Mouse (Mus musculus) kidney, embryonic 14.5 days (tissue): ENCODE measurements at regions not wholly inside any gene's neighbourhood (a gene's known extent, or its start where the extent isn't known, plus 50 kb on each side); places are given as distances from the start of the nearest gene placed in this dataset.
A peak's percentile ranks its signal among the peaks of the same experiment; 100 is the strongest.

ENCODE experiments used
- ATAC-seq: fragments of 200-750 bp; cut with Nextera tagmentation; 2 replicates; pipeline ENCODE4 v1.8.0; 2017; ENCODE audit warnings: moderate number of reproducible peaks, mild to moderate bottlenecking, moderate TSS enrichment, moderate library complexity; ENCODE audit not compliant: low FRiP score, low TSS enrichment
- H3K27ac ChIP-seq: fragments of 300-500 bp; sonication (generic); 2 replicates; pipeline ENCODE4 v1.5.1; 2014; ENCODE audit warnings: low read depth, mild to moderate bottlenecking, low read length, moderate library complexity, mixed read lengths
- H3K27me3 ChIP-seq: fragments of 300-500 bp; sonication (generic); 2 replicates; pipeline ENCODE4 v1.6.1; 2014; ENCODE audit warnings: mild to moderate bottlenecking, low read length; ENCODE audit not compliant: control insufficient read depth, insufficient read depth
- H3K36me3 ChIP-seq: fragments of 300-500 bp; sonication (generic); 2 replicates; pipeline ENCODE4 v1.6.1; 2014; ENCODE audit warnings: low read length, mixed read lengths; ENCODE audit not compliant: control insufficient read depth, insufficient read depth
- H3K4me1 ChIP-seq: fragments of 300-500 bp; sonication (generic); 2 replicates; pipeline ENCODE4 v1.6.1; 2014; ENCODE audit warnings: low read length, mixed read lengths; ENCODE audit not compliant: control insufficient read depth, insufficient read depth
- H3K4me2 ChIP-seq: fragments of 300-500 bp; sonication (generic); replicated peaks from 2 replicates; pipeline ENCODE4 v1.6.1; 2014; ENCODE audit warnings: low read depth, mild to moderate bottlenecking, low read length
- H3K4me3 ChIP-seq: fragments of 300-500 bp; sonication (generic); 2 replicates; pipeline ENCODE4 v1.5.1; 2014; ENCODE audit warnings: mild to moderate bottlenecking, low read length
- H3K9ac ChIP-seq: fragments of 300-500 bp; sonication (generic); 2 replicates; pipeline ENCODE4 v1.6.1; 2014; ENCODE audit warnings: low read depth, mild to moderate bottlenecking, low read length, moderate library complexity
- H3K9me3 ChIP-seq: fragments of 300-500 bp; sonication (generic); 2 replicates; pipeline ENCODE4 v1.6.1; 2016; ENCODE audit warnings: low read length; ENCODE audit not compliant: control insufficient read depth
- WGBS: fragments of 180-500 bp; shearing (Covaris S2); extraction: QIAGEN DNeasy Blood & Tissue Kit; methylation state at CpG from one replicate; pipeline ENCODE4 v1.1.7; 2014; 5-methylcytosine and 5-hydroxymethylcytosine counted together

DNA sequence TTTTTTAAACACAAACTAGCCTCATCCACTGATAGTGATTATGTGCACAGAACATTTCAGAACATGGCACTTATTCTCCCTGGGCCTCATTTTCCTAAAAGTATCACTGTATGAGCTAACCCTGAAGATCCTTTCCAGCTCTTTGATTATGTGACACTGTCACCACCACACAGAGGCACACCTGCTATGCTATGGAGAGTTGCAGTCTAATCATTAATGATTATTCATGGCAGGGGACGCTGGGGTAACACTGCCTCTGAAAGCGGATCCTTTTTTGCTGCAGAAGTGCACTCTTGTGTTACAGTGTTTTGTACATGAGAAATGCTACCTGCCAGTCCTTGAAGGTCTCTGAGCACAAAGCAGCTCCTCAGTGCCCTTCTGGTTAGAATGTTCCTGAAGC, 615.3 kb upstream of the Fbxo33 start:
- peak; percentile 66; the same call in 1 of the 2 replicates for ATAC-seq

DNA sequence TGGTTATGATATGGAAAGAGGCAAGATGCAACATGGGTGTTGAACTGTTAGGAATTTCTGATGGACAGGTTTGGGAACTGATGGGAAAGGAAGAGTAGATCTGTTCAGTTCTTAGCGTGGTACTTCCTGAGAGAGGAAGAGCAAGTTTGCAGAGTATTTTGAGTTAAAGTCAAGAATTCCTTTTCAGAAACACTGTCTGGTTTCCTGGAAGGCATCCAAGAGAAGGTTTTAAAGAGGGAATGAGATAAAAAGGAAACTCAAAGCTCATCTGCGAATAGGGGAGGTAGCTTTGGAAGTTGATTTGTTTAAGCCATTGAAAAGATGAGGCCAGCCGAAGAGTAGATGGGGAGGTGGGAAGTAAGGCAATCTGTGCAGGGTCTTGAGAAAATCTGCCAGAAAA, 603.4 kb upstream of the Fbxo33 start:
- Histone ChIP-seq H3K9me3 (no peaks in the 10 kb centered on the region), H3K27me3 (no peaks in the 10 kb centered on the region), H3K27ac (no peak overlapping the region), H3K4me2 (no peak overlapping the region), H3K4me3 (no peak overlapping the region), H3K4me1 (no peaks in the 10 kb centered on the region), H3K36me3 (no peaks in the 10 kb centered on the region), H3K9ac (no peak overlapping the region)
- 84% methylated on average over 3 of the region's 3 CpGs for WGBS
- no peak for ATAC-seq

More for the DNA sequence above, 615.3 kb upstream of the Fbxo33 start:
- no peak overlapping the region for H3K27ac ChIP-seq
- no peak overlapping the region for H3K9ac ChIP-seq
- no peak overlapping the region for H3K4me3 ChIP-seq
- no peaks in the 10 kb centered on the region for H3K27me3 ChIP-seq
- no peaks in the 10 kb centered on the region for H3K4me1 ChIP-seq
- H3K9me3 ChIP-seq: no peaks in the 10 kb centered on the region
- no peak overlapping the region for H3K4me2 ChIP-seq
- no peaks in the 10 kb centered on the region for H3K36me3 ChIP-seq
- WGBS: 35% methylated on average over 2 of the region's 2 CpGs

DNA sequence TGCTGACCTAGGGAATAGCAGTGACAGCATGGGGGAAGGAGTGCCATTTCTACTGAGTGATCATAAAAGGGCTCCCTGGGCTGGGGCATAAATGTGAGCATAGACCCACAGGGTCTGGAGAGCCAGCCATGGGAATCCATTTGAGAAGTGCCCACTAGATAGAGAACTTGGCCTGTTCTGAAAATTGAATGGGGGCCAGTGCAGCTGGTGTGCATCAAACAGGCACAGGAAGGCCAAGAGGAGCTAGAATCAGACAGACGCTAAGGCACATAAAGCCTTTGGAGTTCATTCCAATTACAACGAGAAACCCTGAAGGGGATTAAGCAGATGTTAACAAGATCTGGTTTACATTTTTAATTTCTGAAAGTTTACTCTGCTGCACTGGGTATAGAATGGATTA, 602.9 kb upstream of the Fbxo33 start:
- no peak overlapping the region for H3K27ac ChIP-seq
- no peak for ATAC-seq
- no peaks in the 10 kb centered on the region for H3K4me1 ChIP-seq
- H3K4me3 ChIP-seq: no peak overlapping the region
- H3K4me2 ChIP-seq: no peak overlapping the region
- no peaks in the 10 kb centered on the region for H3K27me3 ChIP-seq
- H3K9ac ChIP-seq: no peak overlapping the region
- WGBS: 74% methylated on average over 2 of the region's 2 CpGs
- H3K9me3 ChIP-seq: no peaks in the 10 kb centered on the region
- no peaks in the 10 kb centered on the region for H3K36me3 ChIP-seq

DNA sequence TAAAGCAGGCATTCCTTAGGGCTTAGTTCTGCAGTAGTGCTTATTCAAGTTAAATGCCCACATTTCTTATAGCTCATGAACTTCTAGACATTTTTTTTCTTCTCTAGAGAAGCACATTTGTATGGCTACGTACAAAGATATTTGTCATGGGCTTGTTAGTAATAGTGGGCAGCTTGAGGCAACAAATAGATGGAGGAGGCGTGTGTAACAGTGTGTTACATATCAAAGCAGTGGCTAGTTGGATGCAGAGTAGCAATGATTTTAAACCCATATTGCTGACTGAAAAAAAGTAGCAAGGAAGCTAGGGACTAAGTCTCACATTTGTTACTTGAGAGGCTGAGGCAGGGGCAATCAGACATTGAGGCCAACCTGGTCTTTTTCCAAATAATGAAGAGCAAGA, 602.2 kb upstream of the Fbxo33 start:
- Histone ChIP-seq H3K9me3 (no peaks in the 10 kb centered on the region), H3K27me3 (no peaks in the 10 kb centered on the region), H3K27ac (no peak overlapping the region), H3K4me2 (no peak overlapping the region), H3K36me3 (no peaks in the 10 kb centered on the region), H3K4me1 (no peaks in the 10 kb centered on the region), H3K9ac (no peak overlapping the region), H3K4me3 (no peak overlapping the region)
- WGBS: 87% methylated on average over 2 of the region's 2 CpGs
- no peak for ATAC-seq

DNA sequence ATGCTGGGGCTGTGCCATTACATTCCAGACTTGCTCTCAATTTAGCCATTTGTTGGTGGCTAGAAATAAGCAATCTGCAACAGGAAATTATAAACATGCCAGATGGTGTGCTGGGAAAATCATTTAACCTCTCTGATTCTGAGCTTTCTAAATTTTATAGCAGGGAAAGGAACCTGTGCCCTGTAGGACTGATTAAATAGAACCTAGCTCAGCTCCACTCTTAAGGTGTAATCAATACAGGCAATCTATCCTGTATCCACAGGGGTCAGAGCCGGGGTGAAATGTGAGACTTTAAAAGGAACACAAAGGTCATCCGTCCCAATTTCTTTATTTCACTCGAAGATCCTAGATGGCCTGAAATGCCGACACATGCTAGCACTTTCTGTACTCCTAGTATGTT, 596.4 kb upstream of the Fbxo33 start:
- no peak overlapping the region for H3K9ac ChIP-seq
- no peaks in the 10 kb centered on the region for H3K27me3 ChIP-seq
- no peak overlapping the region for H3K4me3 ChIP-seq
- ATAC-seq: no peak
- H3K4me1 ChIP-seq: no peaks in the 10 kb centered on the region
- H3K27ac ChIP-seq: no peak overlapping the region
- no peaks in the 10 kb centered on the region for H3K36me3 ChIP-seq
- 38% methylated on average over 4 of the region's 4 CpGs for WGBS
- H3K4me2 ChIP-seq: no peak overlapping the region
- no peaks in the 10 kb centered on the region for H3K9me3 ChIP-seq

DNA sequence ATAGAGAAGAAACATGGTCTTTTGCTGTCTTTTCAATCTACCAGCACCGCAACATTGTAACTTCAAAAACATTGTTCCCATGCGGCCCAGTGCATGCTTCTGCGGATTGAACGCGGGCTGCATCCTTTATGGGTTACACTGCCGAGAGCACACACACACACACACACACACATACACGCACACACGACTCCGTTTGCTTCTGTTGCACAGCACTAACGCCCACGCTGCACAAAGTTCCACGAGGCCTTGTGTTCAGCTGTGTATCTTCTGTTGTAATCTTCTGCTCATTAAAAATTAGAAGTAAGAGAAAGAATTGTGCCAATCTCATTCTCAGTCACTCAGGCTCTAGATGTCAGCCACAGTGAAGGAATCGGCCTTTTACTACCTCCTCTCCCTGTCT, 594.8 kb upstream of the Fbxo33 start:
- Histone ChIP-seq H3K4me2 (no peak overlapping the region), H3K9me3 (no peaks in the 10 kb centered on the region), H3K36me3 (no peaks in the 10 kb centered on the region), H3K27ac (no peak overlapping the region), H3K9ac (no peak overlapping the region), H3K4me1 (no peaks in the 10 kb centered on the region), H3K4me3 (no peak overlapping the region), H3K27me3 (no peaks in the 10 kb centered on the region)
- 87% methylated on average over 13 of the region's 13 CpGs for WGBS
- ATAC-seq: no peak

DNA sequence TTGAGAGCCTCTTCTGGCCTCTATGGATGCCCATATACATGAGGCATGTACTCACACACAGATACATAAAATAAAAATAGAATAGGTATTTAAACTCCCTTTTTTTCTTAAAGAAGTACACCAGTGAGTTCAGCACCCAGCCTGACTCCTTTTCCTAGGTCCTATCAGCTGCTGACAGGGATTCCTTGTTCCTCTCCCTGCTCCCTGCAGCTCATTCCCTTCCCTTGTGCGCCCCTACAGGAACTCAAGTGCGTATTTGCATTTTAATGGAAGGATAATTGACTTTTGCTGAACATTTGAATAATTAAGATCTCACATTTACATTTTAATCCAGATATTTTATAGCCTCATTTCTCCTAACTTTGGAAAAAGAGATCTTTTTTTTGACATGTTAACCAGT, 589.7 kb upstream of the Fbxo33 start:
- WGBS: 53% methylated on average over 2 of the region's 2 CpGs
- no peaks in the 10 kb centered on the region for H3K4me1 ChIP-seq
- no peaks in the 10 kb centered on the region for H3K9me3 ChIP-seq
- H3K4me3 ChIP-seq: no peak overlapping the region
- no peak overlapping the region for H3K4me2 ChIP-seq
- no peak overlapping the region for H3K9ac ChIP-seq
- ATAC-seq: no peak
- no peaks in the 10 kb centered on the region for H3K36me3 ChIP-seq
- no peaks in the 10 kb centered on the region for H3K27me3 ChIP-seq
- no peak overlapping the region for H3K27ac ChIP-seq

DNA sequence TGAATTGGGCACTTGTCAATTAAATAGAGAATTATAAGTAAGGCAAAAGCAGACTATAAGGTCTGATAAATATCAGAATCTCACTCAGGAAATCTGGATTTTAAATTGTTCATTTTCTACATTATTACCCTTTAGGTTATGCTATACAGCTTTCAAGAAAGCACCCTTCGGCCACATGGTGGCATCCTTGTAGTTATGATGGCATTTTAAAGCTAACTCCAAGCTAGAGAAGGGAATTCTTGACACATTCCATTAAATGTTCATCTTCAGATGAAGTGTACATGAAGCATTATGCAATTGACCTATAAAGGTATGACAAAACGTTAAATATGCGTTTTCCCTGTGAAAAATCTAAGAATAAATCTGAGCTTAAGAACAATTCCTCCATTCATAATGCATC, 578.5 kb upstream of the Fbxo33 start:
- no peak overlapping the region for H3K4me3 ChIP-seq
- H3K4me2 ChIP-seq: no peak overlapping the region
- ATAC-seq: no peak

DNA sequence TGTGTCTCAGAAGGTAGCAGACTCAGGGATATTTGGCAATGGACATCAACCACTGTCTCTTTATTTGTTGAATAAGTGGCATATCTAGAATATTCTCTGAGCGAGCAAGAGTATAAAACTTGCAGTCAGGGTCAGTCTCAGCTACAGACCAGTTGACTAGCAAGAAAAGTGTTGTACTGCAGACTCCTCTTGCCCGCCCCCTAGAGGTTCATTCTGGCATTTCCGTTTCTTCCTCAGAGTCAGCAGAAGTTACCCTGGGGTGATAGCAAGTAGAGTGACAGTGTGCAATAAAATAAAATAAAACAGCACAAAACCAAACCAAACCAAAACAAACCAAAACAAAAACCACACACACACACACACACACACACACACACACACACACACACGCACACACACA, 571.9 kb upstream of the Fbxo33 start:
- Histone ChIP-seq H3K9me3 (no peaks in the 10 kb centered on the region), H3K4me2 (no peak overlapping the region), H3K27me3 (no peaks in the 10 kb centered on the region), H3K9ac (no peak overlapping the region), H3K4me3 (no peak overlapping the region), H3K27ac (no peak overlapping the region), H3K36me3 (no peaks in the 10 kb centered on the region), H3K4me1 (no peaks in the 10 kb centered on the region)
- WGBS: 56% methylated on average over 4 of the region's 4 CpGs
- ATAC-seq: no peak

More for the DNA sequence above, 578.5 kb upstream of the Fbxo33 start:
- H3K4me1 ChIP-seq: no peaks in the 10 kb centered on the region
- H3K9ac ChIP-seq: no peak overlapping the region
- H3K36me3 ChIP-seq: no peaks in the 10 kb centered on the region
- H3K9me3 ChIP-seq: no peaks in the 10 kb centered on the region
- H3K27me3 ChIP-seq: no peaks in the 10 kb centered on the region
- H3K27ac ChIP-seq: no peak overlapping the region
- 53% methylated on average over 3 of the region's 3 CpGs for WGBS

DNA sequence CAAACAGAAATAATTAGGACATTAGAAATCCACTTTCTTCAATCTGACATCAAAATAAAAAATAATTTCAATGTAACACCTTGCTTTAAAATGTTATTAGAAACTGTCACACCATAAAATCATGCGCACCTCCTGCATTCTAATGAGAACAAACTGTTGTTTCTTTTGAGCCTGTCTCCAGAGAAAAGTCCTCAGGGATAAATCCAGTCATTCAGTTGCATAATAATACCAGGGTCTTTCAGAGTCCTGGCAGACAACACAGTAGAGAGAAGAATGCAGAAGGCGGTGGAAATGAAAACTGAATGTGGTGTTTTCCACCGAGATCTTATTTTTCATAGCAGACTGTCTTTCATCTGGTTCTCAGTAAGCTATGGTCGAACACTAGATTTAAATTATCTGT, 567.3 kb upstream of the Fbxo33 start:
- 80% methylated on average over 4 of the region's 4 CpGs for WGBS
- no peak overlapping the region for H3K4me2 ChIP-seq
- H3K27me3 ChIP-seq: no peaks in the 10 kb centered on the region
- ATAC-seq: no peak
- no peaks in the 10 kb centered on the region for H3K36me3 ChIP-seq
- no peak overlapping the region for H3K9ac ChIP-seq
- no peaks in the 10 kb centered on the region for H3K9me3 ChIP-seq
- no peak overlapping the region for H3K4me3 ChIP-seq
- no peaks in the 10 kb centered on the region for H3K4me1 ChIP-seq
- no peak overlapping the region for H3K27ac ChIP-seq
